Mouse (Mus musculus): ENCODE results near the gene Mcts2.
A peak's percentile ranks its signal among the peaks of the same experiment; 100 is the strongest.
"Not testable (repeated sequence)": the region's sequence is repeated elsewhere in the genome, so short reads cannot be mapped to it uniquely, and the experiment has no call there.

Gene Mcts2

GRCm38 (mm10) chr2:152686806-152687267 is at the start of gene Mcts2:
TSS of gene Mcts2 (plus strand) at chr2:152687035.
- peak; percentile 94 for DNase-seq (ENCODE audit: low spot score)

- DNase-seq (ENCODE audit: low spot score), result no peak
Measured at GRCm38 (mm10) chr2:152637381-152637780, 49.5 kb upstream of the Mcts2 start.

GRCm38 (mm10) chr2:152638865-152639264 is 48.0 kb upstream of the Mcts2 start:
- DNase-seq (ENCODE audit: low spot score), result no peak

GRCm38 (mm10) chr2:152639406-152640113 is 47.3 kb upstream of the Mcts2 start:
- DNase-seq (ENCODE audit: low spot score), result no peak

GRCm38 (mm10) chr2:152652901-152653620 is 33.8 kb upstream of the Mcts2 start:
- peak; percentile 74 for DNase-seq (ENCODE audit: low spot score)

GRCm38 (mm10) chr2:152653874-152654715 is 32.7 kb upstream of the Mcts2 start:
- peak; percentile 39 for DNase-seq (ENCODE audit: low spot score)

GRCm38 (mm10) chr2:152657398-152657797 is 29.4 kb upstream of the Mcts2 start:
- peak; percentile 62 for DNase-seq (ENCODE audit: low spot score)

GRCm38 (mm10) chr2:152661163-152661562 is 25.7 kb upstream of the Mcts2 start:
- DNase-seq (ENCODE audit: low spot score), result no peak

GRCm38 (mm10) chr2:152666191-152666590 is 20.6 kb upstream of the Mcts2 start:
- not testable (repeated sequence) for DNase-seq (ENCODE audit: low spot score)

GRCm38 (mm10) chr2:152669256-152669638 is 17.6 kb upstream of the Mcts2 start, which contains the start of gene H13:
TSS of gene H13 (plus strand) at chr2:152669461.
- peak; percentile 93 for DNase-seq (ENCODE audit: low spot score)

GRCm38 (mm10) chr2:152669639-152670484 is 17.0 kb upstream of the Mcts2 start:
- DNase-seq (ENCODE audit: low spot score), result peak; percentile 28

GRCm38 (mm10) chr2:152670983-152671641 is 15.7 kb upstream of the Mcts2 start:
- DNase-seq (ENCODE audit: low spot score), result no peak

GRCm38 (mm10) chr2:152671642-152671999 is 15.2 kb upstream of the Mcts2 start:
- DNase-seq (ENCODE audit: low spot score), result peak; percentile 31

GRCm38 (mm10) chr2:152672166-152672565 is 14.7 kb upstream of the Mcts2 start:
- DNase-seq (ENCODE audit: low spot score), result no peak

- no peak for DNase-seq (ENCODE audit: low spot score)
Measured at GRCm38 (mm10) chr2:152674148-152674547, 12.7 kb upstream of the Mcts2 start.

- no peak for DNase-seq (ENCODE audit: low spot score)
Measured at GRCm38 (mm10) chr2:152675252-152675791, 11.5 kb upstream of the Mcts2 start.

GRCm38 (mm10) chr2:152678302-152678701 is 8.5 kb upstream of the Mcts2 start:
- peak; percentile 77 for DNase-seq (ENCODE audit: low spot score)

GRCm38 (mm10) chr2:152678925-152679324 is 7.9 kb upstream of the Mcts2 start:
- DNase-seq (ENCODE audit: low spot score), result no peak

GRCm38 (mm10) chr2:152679701-152680355 is 7.0 kb upstream of the Mcts2 start:
- DNase-seq (ENCODE audit: low spot score), result no peak

- DNase-seq (ENCODE audit: low spot score), result no peak
Measured at GRCm38 (mm10) chr2:152683086-152683485, 3.7 kb upstream of the Mcts2 start.

Data from adipocyte (in vitro differentiated cells).